In the genomic region with DNA sequence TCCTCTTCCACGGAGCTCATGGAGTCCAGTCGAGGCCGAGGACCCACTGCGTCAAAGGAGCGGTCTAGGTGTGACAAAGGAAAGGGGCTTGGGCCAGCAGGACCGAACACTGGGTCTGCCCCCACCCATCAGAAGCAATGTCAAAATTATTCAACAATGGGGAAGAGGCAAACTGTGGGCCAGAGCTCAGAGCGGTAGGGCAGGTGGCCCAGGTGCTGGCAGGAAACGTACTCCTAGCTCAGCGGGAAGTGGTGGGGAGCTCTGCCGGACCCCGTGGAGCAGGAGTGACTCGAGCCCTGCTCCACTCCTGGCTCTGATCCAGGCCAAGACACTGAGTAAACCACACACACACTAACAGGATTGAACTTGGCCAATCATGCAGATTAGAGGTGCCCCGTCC, we compare ENCODE assay signal across 14 mouse cellular contexts. TPM values are rescaled to one million over a fixed set of nuclear protein-coding genes. Genes with fewer than 3 reads are reported as not detected.
DNase-seq lines count a peak whose midpoint lies in the region; ATAC-seq and TF ChIP-seq lines count a peak whose summit lies in the region.
"Had no signal": no experiment of that assay in that cellular context is flagged by ENCODE, and none has a peak within 500 bp of the region (broad histone marks: within the 10 kb centered on the region; RNA-seq: fewer than 3 reads in every experiment).

No protein-coding gene starts in this region.

- no peaks in the 10 kb centered on the region for H3K4me1 ChIP-seq in intestine, postnatal 0 days (replicated peaks; ENCODE audit: control insufficient read depth, insufficient read depth, low read length)

- H3K9ac ChIP-seq in intestine, postnatal 0 days (ENCODE audit: low read depth, low read length), result no peak overlapping the region
- H3K9ac ChIP-seq: liver, embryonic 13.5 days had no signal

- peak; percentile 49 for DNase-seq in testis, postnatal 10 days (ENCODE audit: low spot score)
- DNase-seq in testis, postnatal 14 days (ENCODE audit: low spot score), result no peak
- DNase-seq in cerebellum, adult 18-20 months, result peak; percentile 61 to 69
- peak; percentile 60 for DNase-seq in thymus, postnatal 4 days
- DNase-seq in layer of hippocampus, postnatal 25 days (ENCODE audit: extremely low spot score in 1 of 2, low spot score in 1 of 2), result no peak
- DNase-seq: heart, postnatal 10 days; liver, embryonic 13.5 days; right cerebral cortex, adult 18-20 months had no signal

- no peak overlapping the region for H3K4me2 ChIP-seq in intestine, postnatal 0 days (replicated peaks; ENCODE audit: low read depth)
- H3K4me2 ChIP-seq: liver, embryonic 13.5 days had no signal

- peaks cover 94% of the 10 kb centered on the region for H3K36me3 ChIP-seq in intestine, postnatal 0 days (ENCODE audit: control insufficient read depth, insufficient read depth)

- no peaks in the 10 kb centered on the region for H3K27me3 ChIP-seq in intestine, postnatal 0 days (replicated peaks; ENCODE audit: control insufficient read depth, insufficient read depth, low read length)
- H3K27me3 ChIP-seq: liver, embryonic 13.5 days had no signal

- H3K4me3 ChIP-seq in intestine, postnatal 0 days (ENCODE audit: low read depth, low read length), result no peak overlapping the region
- H3K4me3 ChIP-seq: erythroblast, embryonic 14.5 days; liver, embryonic 13.5 days had no signal

- H3K9me3 ChIP-seq in intestine, postnatal 0 days (ENCODE audit: control insufficient read depth), result no peaks in the 10 kb centered on the region

- WGBS in intestine, postnatal 0 days, result 85% methylated on average over 13 of the region's 13 CpGs

- no peak for TF ChIP-seq CTCF in intestine, postnatal 0 days (IDR thresholded peaks at IDR 0.05; ENCODE audit: low read depth)

- peak; percentile 28 to 36 for ATAC-seq in hematopoietic stem cell, adult 5-6 weeks (replicated peaks in 1 of 2; ENCODE audit: insufficient read depth in 1 of 2, low FRiP score in 2 of 2, low TSS enrichment in 1 of 2, low read depth in 1 of 2, poor library complexity in 2 of 2, severe bottlenecking in 2 of 2)
- no peak for ATAC-seq in monocyte, adult 5-6 weeks (replicated peaks; ENCODE audit: insufficient number of reproducible peaks, low FRiP score, low TSS enrichment, poor library complexity, severe bottlenecking)
- no peak for ATAC-seq in intestine, postnatal 0 days
- ATAC-seq: hindbrain, embryonic 16.5 days; lung, postnatal 0 days had no signal

- no peak overlapping the region for H3K27ac ChIP-seq in intestine, postnatal 0 days (ENCODE audit: low read depth, low read length)
- H3K27ac ChIP-seq: liver, embryonic 13.5 days had no signal

RNA-seq across cellular contexts. Expression of gene Sidt2, which starts 9.3 kb away (rescaled TPM):
- total RNA-seq in hematopoietic stem cell, adult 5-6 weeks (2017), result 33.7 and 45.8 TPM in 2 replicates
- total RNA-seq in layer of hippocampus, postnatal 25 days (2021), result 10 to 100 TPM; 89.2 to 97.9 TPM
- total RNA-seq in monocyte, adult 5-6 weeks (2017), result 40.2 to 62.3 TPM (median 50.1 TPM) in 3 replicates
- 65.0 and 70.5 TPM in 2 replicates for polyA plus RNA-seq in intestine, postnatal 0 days (2015; fragmentation: Nextera tagmentation; extraction: Ambion mirVana)

RNA-seq across cellular contexts. Expression of gene Tagln, which starts 9.9 kb away (rescaled TPM):
- total RNA-seq in hematopoietic stem cell, adult 5-6 weeks (2017), result not detected in 2 replicates
- total RNA-seq in layer of hippocampus, postnatal 25 days (2021), result 10 to 100 TPM in 1 of 2 experiments, 1 to 10 TPM in 1; 9.9 to 13.0 TPM
- total RNA-seq in monocyte, adult 5-6 weeks (2017), result 0.68 TPM in 1 of 3 replicates, not detected in the others
- polyA plus RNA-seq in intestine, postnatal 0 days (2015; fragmentation: Nextera tagmentation; extraction: Ambion mirVana), result 416 and 455 TPM in 2 replicates
- polyA plus RNA-seq: erythroblast, embryonic 14.5 days had no signal

RNA-seq across cellular contexts. Expression of gene Rnf214, which starts 39.0 kb away (rescaled TPM):
- 34.0 and 64.6 TPM in 2 replicates for total RNA-seq in hematopoietic stem cell, adult 5-6 weeks (2017)
- 10 to 100 TPM; 63.6 to 69.3 TPM for total RNA-seq in layer of hippocampus, postnatal 25 days (2021)
- 35.0 to 48.8 TPM (median 46.1 TPM) in 3 replicates for total RNA-seq in monocyte, adult 5-6 weeks (2017)
- polyA plus RNA-seq in intestine, postnatal 0 days (2015; fragmentation: Nextera tagmentation; extraction: Ambion mirVana), result 21.5 and 27.6 TPM in 2 replicates

RNA-seq across cellular contexts. Expression of gene Pcsk7, which starts 39.4 kb away (rescaled TPM):
- total RNA-seq in hematopoietic stem cell, adult 5-6 weeks (2017), result 15.7 and 21.3 TPM in 2 replicates
- 10 to 100 TPM; 18.0 to 24.7 TPM for total RNA-seq in layer of hippocampus, postnatal 25 days (2021)
- 23.5 to 44.2 TPM (median 36.3 TPM) in 3 replicates for total RNA-seq in monocyte, adult 5-6 weeks (2017)
- 16.9 and 17.3 TPM in 2 replicates for polyA plus RNA-seq in intestine, postnatal 0 days (2015; fragmentation: Nextera tagmentation; extraction: Ambion mirVana)

Comparison
In these comparisons a context has a peak if more than half of its experiments do, and no peak if none do; other contexts are left out.
1. DNase-seq: peak in testis, postnatal 10 days (single experiment), cerebellum, adult 18-20 months (2 of 2) and thymus, postnatal 4 days (single experiment); none in testis, postnatal 14 days (single experiment) and layer of hippocampus, postnatal 25 days (0 of 2).
2. ATAC-seq: peak in hematopoietic stem cell, adult 5-6 weeks (2 of 2); none in monocyte, adult 5-6 weeks (single experiment) and intestine, postnatal 0 days (single experiment).